Mouse (Mus musculus): ENCODE results near the gene Myh15. TPM values are rescaled to one million over a fixed set of nuclear protein-coding genes. Genes with fewer than 3 reads are reported as not detected.

The Myh15 gene
- 0.04 and 0.06 TPM in 2 replicates for polyA plus RNA-seq (2015; fragmentation: Nextera tagmentation; extraction: Ambion mirVana)

DNA sequence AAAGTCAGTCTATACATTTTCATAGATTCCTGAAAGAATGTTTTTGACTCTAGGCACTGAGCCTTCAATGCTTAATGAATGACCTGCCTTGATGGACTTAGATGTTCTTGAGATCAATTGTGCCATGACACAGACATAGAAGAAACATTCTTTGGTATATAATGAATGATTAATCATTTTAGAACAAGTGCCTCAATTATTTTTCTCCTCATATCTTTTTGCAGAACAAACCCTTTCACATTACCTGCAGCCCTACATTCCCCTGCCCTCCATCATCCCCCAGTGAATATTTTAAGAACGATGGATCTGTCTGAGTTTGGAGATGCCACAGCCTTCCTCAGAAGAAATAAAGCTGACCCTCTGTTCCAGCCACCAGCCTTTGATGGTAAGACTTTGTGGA is at the start of gene Myh15:
Gene Myh15, plus strand, starts transcription at position 301 of the 400 bp plus-strand sequence.
- no peak for ATAC-seq (replicated peaks)
- Histone ChIP-seq H3K4me3 (no peak within 1 kb of the TSS), H3K4me2 (no peak within 1 kb of the TSS), H3K4me1 (no peaks in the 10 kb centered on the region), H3K9ac (no peak within 1 kb of the TSS), H3K9me3 (no peaks in the 10 kb centered on the region), H3K27ac (no peak within 1 kb of the TSS), H3K27me3 (replicated peaks) (no peaks in the 10 kb centered on the region), H3K36me3 (replicated peaks) (no peaks in the 10 kb centered on the region)
- 92% methylated on average over 1 of the region's 1 CpGs for WGBS

GRCm38 (mm10) chr16:49016620-49017332 is 40.5 kb upstream of the Myh15 start:
- 69% methylated on average over 5 of the region's 5 CpGs for WGBS
- no peaks in the 10 kb centered on the region for H3K4me1 ChIP-seq
- H3K27ac ChIP-seq, result no peak overlapping the region
- no peaks in the 10 kb centered on the region for H3K27me3 ChIP-seq (replicated peaks)
- no peaks in the 10 kb centered on the region for H3K36me3 ChIP-seq (replicated peaks)
- ATAC-seq (replicated peaks), result peak; percentile 65; the same call in 1 of the 2 replicates
- H3K9ac ChIP-seq, result no peak overlapping the region
- no peak overlapping the region for H3K4me3 ChIP-seq
- no peaks in the 10 kb centered on the region for H3K9me3 ChIP-seq
- H3K4me2 ChIP-seq, result no peak overlapping the region

DNA sequence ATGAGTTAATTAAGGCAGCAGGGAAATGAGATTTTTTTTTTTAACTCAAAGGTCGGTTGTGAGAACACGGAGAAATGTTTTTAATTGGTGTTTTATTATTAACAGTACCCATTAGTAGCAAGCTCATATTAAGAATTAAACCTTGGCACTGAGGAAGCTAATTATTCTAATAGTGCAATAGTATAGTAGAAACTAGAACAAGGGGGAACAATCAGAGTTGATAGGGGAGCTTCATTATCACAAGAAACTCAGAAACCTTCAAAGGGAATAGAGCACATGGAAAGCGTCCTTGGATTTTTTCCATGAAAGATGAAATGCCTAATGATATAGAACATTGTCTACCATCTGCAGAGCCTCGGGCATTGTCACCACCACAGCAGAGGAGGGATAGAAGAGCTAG is 21.4 kb upstream of the Myh15 start:
- H3K9me3 ChIP-seq, result no peaks in the 10 kb centered on the region
- no peak for ATAC-seq (replicated peaks)
- H3K27ac ChIP-seq, result no peak overlapping the region
- H3K4me2 ChIP-seq, result no peak overlapping the region
- WGBS, result 73% methylated on average over 4 of the region's 4 CpGs
- no peaks in the 10 kb centered on the region for H3K36me3 ChIP-seq (replicated peaks)
- H3K27me3 ChIP-seq (replicated peaks), result no peaks in the 10 kb centered on the region
- no peak overlapping the region for H3K9ac ChIP-seq
- no peak overlapping the region for H3K4me3 ChIP-seq
- H3K4me1 ChIP-seq, result no peaks in the 10 kb centered on the region

GRCm38 (mm10) chr16:49037771-49038170 is 19.5 kb upstream of the Myh15 start:
- Histone ChIP-seq H3K27ac (no peak overlapping the region), H3K9ac (no peak overlapping the region), H3K4me3 (no peak overlapping the region), H3K4me2 (no peak overlapping the region), H3K9me3 (no peaks in the 10 kb centered on the region), H3K36me3 (replicated peaks) (no peaks in the 10 kb centered on the region), H3K4me1 (no peaks in the 10 kb centered on the region), H3K27me3 (replicated peaks) (no peaks in the 10 kb centered on the region)
- ATAC-seq (replicated peaks), result no peak
- 84% methylated on average over 4 of the region's 4 CpGs for WGBS

DNA sequence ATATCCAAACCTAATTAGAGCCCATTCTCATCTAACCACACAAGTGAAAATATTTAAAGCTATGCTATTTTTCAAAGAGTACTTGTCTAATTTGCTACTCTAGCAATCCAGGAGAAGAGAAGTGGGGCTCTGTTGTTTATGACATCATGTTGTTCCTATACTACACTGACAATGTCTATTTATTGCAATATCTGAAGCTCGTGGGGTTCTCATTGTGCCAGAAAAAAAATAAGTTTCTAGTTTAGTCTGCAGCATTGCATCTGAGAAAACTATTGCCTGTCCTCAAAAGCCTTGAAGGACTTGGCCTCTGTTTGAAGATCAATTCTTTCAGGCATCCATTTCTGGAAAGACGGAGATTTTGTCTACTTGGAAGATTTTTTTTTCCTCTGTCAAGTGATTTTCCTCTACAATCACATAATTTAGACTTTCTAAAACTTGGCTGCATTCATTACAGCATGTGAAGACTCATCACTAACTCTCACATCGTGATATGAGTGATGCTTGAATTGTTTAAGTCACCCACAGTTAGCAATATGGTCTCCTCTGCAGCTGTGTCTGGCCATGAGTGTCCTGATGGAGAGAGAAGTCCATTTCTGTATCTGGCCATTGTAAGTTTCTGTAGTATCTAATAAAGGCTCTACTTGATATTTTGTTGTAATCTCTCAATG is 16.6 kb upstream of the Myh15 start:
- Histone ChIP-seq H3K9ac (no peak overlapping the region), H3K27ac (no peak overlapping the region), H3K4me1 (no peaks in the 10 kb centered on the region), H3K4me3 (no peak overlapping the region), H3K4me2 (no peak overlapping the region), H3K27me3 (replicated peaks) (no peaks in the 10 kb centered on the region), H3K9me3 (no peaks in the 10 kb centered on the region), H3K36me3 (replicated peaks) (no peaks in the 10 kb centered on the region)
- WGBS, result 86% methylated on average over 3 of the region's 3 CpGs
- ATAC-seq (replicated peaks), result no peak

GRCm38 (mm10) chr16:49049214-49049613 is 8.1 kb upstream of the Myh15 start:
- no peak overlapping the region for H3K27ac ChIP-seq
- H3K27me3 ChIP-seq (replicated peaks), result no peaks in the 10 kb centered on the region
- no peak for ATAC-seq (replicated peaks)
- H3K9me3 ChIP-seq, result no peaks in the 10 kb centered on the region
- H3K9ac ChIP-seq, result no peak overlapping the region
- H3K36me3 ChIP-seq (replicated peaks), result no peaks in the 10 kb centered on the region
- H3K4me3 ChIP-seq, result no peak overlapping the region
- H3K4me1 ChIP-seq, result no peaks in the 10 kb centered on the region
- H3K4me2 ChIP-seq, result no peak overlapping the region

- no peak overlapping the region for H3K4me3 ChIP-seq
- H3K9ac ChIP-seq, result no peak overlapping the region
- H3K4me1 ChIP-seq, result no peaks in the 10 kb centered on the region
- H3K27me3 ChIP-seq (replicated peaks), result no peaks in the 10 kb centered on the region
- peak; percentile 87 for ATAC-seq (replicated peaks)
- H3K9me3 ChIP-seq, result no peaks in the 10 kb centered on the region
- no peak overlapping the region for H3K4me2 ChIP-seq
- no peaks in the 10 kb centered on the region for H3K36me3 ChIP-seq (replicated peaks)
- no peak overlapping the region for H3K27ac ChIP-seq
- 61% methylated on average over 5 of the region's 5 CpGs for WGBS
Measured at GRCm38 (mm10) chr16:49069256-49069963, 12.1 kb downstream of the Myh15 start.

- Histone ChIP-seq H3K4me2 (no peak overlapping the region), H3K27ac (no peak overlapping the region), H3K4me1 (no peaks in the 10 kb centered on the region), H3K9ac (no peak overlapping the region), H3K36me3 (replicated peaks) (no peaks in the 10 kb centered on the region), H3K27me3 (replicated peaks) (no peaks in the 10 kb centered on the region), H3K9me3 (no peaks in the 10 kb centered on the region), H3K4me3 (no peak overlapping the region)
- WGBS, result 90% methylated on average over 3 of the region's 3 CpGs
- no peak for ATAC-seq (replicated peaks)
Measured at GRCm38 (mm10) chr16:49071316-49071715, 14.0 kb downstream of the Myh15 start.

GRCm38 (mm10) chr16:49128015-49128414 is 70.7 kb downstream of the Myh15 start:
- H3K4me3 ChIP-seq, result no peak overlapping the region
- no peak overlapping the region for H3K9ac ChIP-seq
- H3K4me1 ChIP-seq, result no peaks in the 10 kb centered on the region
- H3K27ac ChIP-seq, result no peak overlapping the region
- WGBS, result 76% methylated on average over 1 of the region's 1 CpGs
- no peaks in the 10 kb centered on the region for H3K27me3 ChIP-seq (replicated peaks)
- H3K9me3 ChIP-seq, result no peaks in the 10 kb centered on the region
- H3K36me3 ChIP-seq (replicated peaks), result no peaks in the 10 kb centered on the region
- no peak overlapping the region for H3K4me2 ChIP-seq
- no peak for ATAC-seq (replicated peaks)

DNA sequence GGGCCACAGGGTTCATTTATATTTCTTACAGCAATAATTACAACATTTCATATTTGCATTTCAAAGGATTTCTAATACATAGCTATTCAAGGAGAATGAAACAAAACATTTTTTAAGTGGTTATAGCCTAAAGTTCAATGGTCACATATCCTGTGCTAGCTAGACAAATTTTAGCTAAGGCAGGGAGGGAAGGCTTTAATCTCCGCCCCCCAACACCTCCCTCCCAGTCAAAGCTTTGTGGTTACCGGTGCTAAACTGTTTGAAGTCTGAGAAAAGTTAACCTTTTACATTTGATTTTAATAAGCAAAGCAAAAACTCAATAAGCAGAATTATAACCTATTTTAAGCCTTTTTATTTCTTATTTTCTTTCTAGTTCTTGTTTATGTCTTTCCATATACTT is 98.9 kb downstream of the Myh15 start:
- H3K4me2 ChIP-seq, result no peak overlapping the region
- H3K36me3 ChIP-seq (replicated peaks), result no peaks in the 10 kb centered on the region
- H3K4me3 ChIP-seq, result no peak overlapping the region
- H3K9me3 ChIP-seq, result no peaks in the 10 kb centered on the region
- H3K27me3 ChIP-seq (replicated peaks), result no peaks in the 10 kb centered on the region
- H3K9ac ChIP-seq, result no peak overlapping the region
- WGBS, result 80% methylated on average over 2 of the region's 2 CpGs
- no peaks in the 10 kb centered on the region for H3K4me1 ChIP-seq
- ATAC-seq (replicated peaks), result no peak
- no peak overlapping the region for H3K27ac ChIP-seq

DNA sequence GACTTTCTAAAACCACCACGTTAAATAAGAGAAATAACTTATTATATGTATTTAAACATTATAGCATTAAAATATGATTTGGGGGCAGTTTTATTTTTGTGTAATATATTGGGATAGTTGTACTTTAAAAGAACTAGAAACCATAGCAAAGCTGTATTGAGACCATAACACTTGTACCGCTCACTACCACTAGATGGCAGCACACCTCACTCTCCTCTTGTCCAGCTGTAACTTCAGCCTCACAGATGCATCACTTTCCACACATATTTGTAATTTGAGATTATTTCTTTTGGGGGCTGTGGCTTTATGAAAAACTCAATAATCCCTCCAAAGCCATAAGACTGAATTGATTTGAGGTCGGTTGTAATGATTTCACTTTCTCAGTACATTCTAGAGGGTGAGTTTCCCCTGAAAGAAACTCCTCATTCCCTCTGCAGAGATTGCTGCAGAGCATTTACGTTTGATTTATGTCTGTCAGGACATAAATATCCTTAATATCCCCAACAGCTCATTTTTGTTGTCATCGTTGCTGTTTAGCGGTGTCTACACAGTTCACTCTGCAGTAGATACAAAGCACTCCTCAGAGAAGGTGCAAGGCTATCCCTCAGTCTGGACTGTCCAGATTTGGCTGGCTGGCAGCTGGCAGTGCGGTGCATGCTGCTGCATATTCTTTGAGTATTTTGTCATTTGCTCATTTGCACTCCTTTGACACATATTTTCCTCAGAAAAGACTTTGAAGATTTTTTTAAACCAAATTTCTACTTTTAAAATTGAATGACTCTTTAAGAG is 107.3 kb downstream of the Myh15 start:
- H3K36me3 ChIP-seq (replicated peaks), result no peaks in the 10 kb centered on the region
- WGBS, result 40% methylated on average over 7 of the region's 7 CpGs
- H3K9me3 ChIP-seq, result no peaks in the 10 kb centered on the region
- no peaks in the 10 kb centered on the region for H3K4me1 ChIP-seq
- H3K27ac ChIP-seq, result no peak overlapping the region
- peak; percentile 86 for ATAC-seq (replicated peaks)
- H3K9ac ChIP-seq, result no peak overlapping the region
- H3K27me3 ChIP-seq (replicated peaks), result no peaks in the 10 kb centered on the region
- no peak overlapping the region for H3K4me3 ChIP-seq
- no peak overlapping the region for H3K4me2 ChIP-seq

- H3K4me3 ChIP-seq, result no peak overlapping the region
- no peak overlapping the region for H3K4me2 ChIP-seq
- 92% methylated on average over 11 of the region's 11 CpGs for WGBS
- H3K27me3 ChIP-seq (replicated peaks), result no peaks in the 10 kb centered on the region
- no peaks in the 10 kb centered on the region for H3K9me3 ChIP-seq
- H3K27ac ChIP-seq, result no peak overlapping the region
- ATAC-seq (replicated peaks), result no peak
- H3K4me1 ChIP-seq, result no peaks in the 10 kb centered on the region
- no peaks in the 10 kb centered on the region for H3K36me3 ChIP-seq (replicated peaks)
- no peak overlapping the region for H3K9ac ChIP-seq
Measured at GRCm38 (mm10) chr16:49165728-49166127, 108.4 kb downstream of the Myh15 start.
